Mouse (Mus musculus) kidney, adult 8-10 months (tissue): ENCODE data around the gene Mrps6.
A peak's percentile ranks its signal among the peaks of the same experiment; 100 is the strongest.
"Not testable (repeated sequence)": the region's sequence is repeated elsewhere in the genome, so short reads cannot be mapped to it uniquely, and the experiment has no call there.

Experiments
- DNase-seq, 2 experiments: peaks; one replicate each; pipeline ENCODE4 v3.0.0; 2022

Mrps6 gene

GRCm38 (mm10) chr16:92064801-92065200 lies 6.7 kb downstream of the Mrps6 start:
- no peak for DNase-seq

- DNase-seq, result no peak
Observed at GRCm38 (mm10) chr16:92070338-92070737, 12.3 kb downstream of the Mrps6 start.

GRCm38 (mm10) chr16:92076797-92077196 lies 18.7 kb downstream of the Mrps6 start:
- no peak for DNase-seq

- no peak for DNase-seq
Observed at GRCm38 (mm10) chr16:92083771-92084453, 25.8 kb downstream of the Mrps6 start.

- no peak for DNase-seq
Observed at GRCm38 (mm10) chr16:92089225-92089624, 31.2 kb downstream of the Mrps6 start.

- DNase-seq, result no peak
Observed at GRCm38 (mm10) chr16:92091876-92092275, 33.8 kb downstream of the Mrps6 start.

GRCm38 (mm10) chr16:92098351-92099051 lies 40.4 kb downstream of the Mrps6 start:
- DNase-seq, result no peak

GRCm38 (mm10) chr16:92099598-92099997 lies 41.5 kb downstream of the Mrps6 start:
- DNase-seq, result no peak

- DNase-seq, result no peak
Observed at GRCm38 (mm10) chr16:92100111-92100510, 42.0 kb downstream of the Mrps6 start.

GRCm38 (mm10) chr16:92102115-92102514 lies 44.0 kb downstream of the Mrps6 start:
- DNase-seq, result no peak

GRCm38 (mm10) chr16:92102931-92103330 lies 44.9 kb downstream of the Mrps6 start:
- DNase-seq, result not testable (repeated sequence)

GRCm38 (mm10) chr16:92103572-92104331 lies 45.7 kb downstream of the Mrps6 start:
- peak; percentile 42 to 50 for DNase-seq

- DNase-seq, result no peak
Observed at GRCm38 (mm10) chr16:92104332-92104590, 46.2 kb downstream of the Mrps6 start.

GRCm38 (mm10) chr16:92104951-92105350 lies 46.9 kb downstream of the Mrps6 start:
- DNase-seq, result no peak

- peak; percentile 52 to 82 for DNase-seq
Observed at GRCm38 (mm10) chr16:92105631-92106030, 47.6 kb downstream of the Mrps6 start.

- no peak for DNase-seq
Observed at GRCm38 (mm10) chr16:92107346-92107745, 49.3 kb downstream of the Mrps6 start.

- peak in 1 of 2 experiments; percentile 29 for DNase-seq
Observed at GRCm38 (mm10) chr16:92114706-92115241, 56.7 kb downstream of the Mrps6 start.

GRCm38 (mm10) chr16:92115611-92116421 lies 57.7 kb downstream of the Mrps6 start:
- DNase-seq, result no peak

- no peak for DNase-seq
Observed at GRCm38 (mm10) chr16:92117337-92118209, 59.5 kb downstream of the Mrps6 start.

- DNase-seq, result no peak
Observed at GRCm38 (mm10) chr16:92119013-92119515, 61.0 kb downstream of the Mrps6 start.

GRCm38 (mm10) chr16:92120899-92121531 lies 62.9 kb downstream of the Mrps6 start:
- no peak for DNase-seq
